Mouse (Mus musculus) adrenal gland, postnatal 36 days (tissue): Measurements from ENCODE around the gene Gm20671. TPM values are rescaled to one million over a fixed set of nuclear protein-coding genes. Genes with fewer than 3 reads are reported as not detected.
"Not testable (repeated sequence)": the region's sequence is repeated elsewhere in the genome, so short reads cannot be mapped to it uniquely, and the experiment has no call there.

Experiments
- DNase-seq, 2 experiments: peaks; one replicate each; pipeline ENCODE4 v3.0.0; 2021; ENCODE audit warnings: mixed read lengths in 1 of 2
- total RNA-seq, 2 experiments: library from RNA; stranded (reverse); gene quantifications; 2 replicates each; pipeline ENCODE4 v1.2.3; 2021

The Gm20671 gene
- total RNA-seq, 2 experiments from 2014 or later: not detected

GRCm38 (mm10) chr5:32785313-32785915 lies 41.5 kb downstream of the Gm20671 start, which contains the start of gene Pisd:
TSS of gene Pisd (minus strand) at chr5:32785646.
- DNase-seq: peak; percentile 97 to 98

GRCm38 (mm10) chr5:32784726-32785125 lies 42.2 kb downstream of the Gm20671 start:
- DNase-seq: no peak

GRCm38 (mm10) chr5:32781596-32781995 lies 45.3 kb downstream of the Gm20671 start:
- no peak for DNase-seq

- DNase-seq: no peak
Measured at GRCm38 (mm10) chr5:32778168-32778567, 48.7 kb downstream of the Gm20671 start.

- no peak for DNase-seq
Measured at GRCm38 (mm10) chr5:32772361-32772760, 54.5 kb downstream of the Gm20671 start.

- DNase-seq: no peak
Measured at GRCm38 (mm10) chr5:32767636-32768373, 59.1 kb downstream of the Gm20671 start.

DNA sequence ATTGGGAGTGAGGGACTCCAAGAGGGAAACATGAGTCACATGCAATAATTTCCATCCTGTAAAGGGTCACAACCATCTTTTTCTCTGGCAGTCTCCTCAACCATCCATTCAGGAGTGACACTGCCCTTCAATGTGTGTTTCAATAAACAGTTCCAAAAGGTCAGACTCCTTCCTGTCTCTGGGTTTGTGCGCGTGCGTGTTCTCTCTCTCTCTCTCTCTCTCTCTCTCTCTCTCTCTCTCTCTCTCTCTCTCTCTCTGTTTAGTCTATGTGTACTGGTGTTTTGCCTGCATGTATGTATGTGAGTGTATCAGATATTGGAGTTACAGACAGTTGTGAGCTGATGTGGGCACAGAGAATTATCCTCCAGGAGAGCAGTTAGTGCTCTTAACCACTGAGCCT lies 59.9 kb downstream of the Gm20671 start:
- no peak for DNase-seq

DNA sequence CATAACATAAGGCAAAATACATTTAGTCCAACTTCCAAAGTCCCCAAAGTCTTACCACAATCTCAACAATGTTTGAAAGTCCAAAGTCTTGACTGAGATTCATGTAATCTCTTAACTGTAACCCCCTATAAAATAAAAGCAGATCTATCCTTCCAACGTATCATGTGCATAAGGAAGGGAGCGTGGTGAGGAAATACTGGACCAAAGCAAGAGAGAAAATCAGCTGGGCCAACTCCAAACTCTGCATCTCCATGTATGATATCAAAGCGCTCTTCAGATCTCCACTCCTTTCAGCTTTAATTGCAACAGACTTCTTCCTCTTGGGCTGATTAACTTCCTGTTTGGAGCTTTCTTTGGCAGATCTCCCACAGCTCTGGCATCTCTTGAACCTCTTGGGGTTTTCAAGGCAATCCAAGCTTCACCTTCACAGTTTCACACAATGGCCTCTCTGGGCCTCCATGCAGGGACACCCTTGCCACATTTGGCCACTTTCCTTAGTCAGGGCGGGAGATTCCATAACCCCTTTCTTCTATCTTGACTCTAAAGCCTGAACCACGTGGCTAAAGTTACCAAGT lies 65.3 kb downstream of the Gm20671 start:
- DNase-seq: peak in 1 of 2 experiments; percentile 52

DNA sequence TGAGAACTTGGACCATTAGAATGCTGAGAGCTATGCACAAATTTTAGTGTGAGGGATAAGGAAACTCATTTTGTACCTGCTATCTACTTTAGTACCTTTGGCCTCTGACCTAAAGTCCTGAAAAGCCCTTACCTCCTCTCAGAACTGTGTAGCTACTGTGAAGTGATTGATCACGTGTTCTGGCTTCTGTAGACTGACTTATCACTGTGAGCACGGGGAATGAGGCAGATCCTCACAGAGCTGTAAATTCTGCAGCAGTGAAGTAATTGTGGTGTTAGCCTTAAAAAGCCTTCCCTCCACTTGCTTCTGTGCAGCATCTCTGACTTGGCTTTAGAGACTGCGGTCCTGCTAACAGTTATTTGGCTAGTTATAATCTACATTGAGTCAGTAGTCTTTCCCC lies 66.1 kb downstream of the Gm20671 start:
- DNase-seq: no peak

DNA sequence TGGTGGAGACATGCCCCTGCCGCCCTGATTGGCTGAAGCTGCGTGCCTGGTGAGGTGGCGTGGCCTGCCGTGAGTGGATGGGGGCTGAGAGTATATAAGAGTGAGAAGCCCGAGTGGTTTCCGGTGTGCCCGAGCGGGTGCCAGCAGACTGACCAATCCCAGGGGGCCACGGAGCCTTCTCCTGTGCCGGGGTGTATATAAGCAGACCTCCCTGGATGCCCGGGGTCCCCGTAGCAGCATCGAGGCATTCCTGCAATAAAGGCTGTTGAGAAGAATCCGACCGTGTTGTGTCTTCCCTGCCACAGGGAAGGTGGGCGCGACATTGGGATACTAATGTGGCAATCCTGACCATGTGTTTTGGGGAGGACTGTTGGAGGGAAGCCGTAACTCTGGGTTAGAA lies 66.6 kb downstream of the Gm20671 start:
- DNase-seq: not testable (repeated sequence)

GRCm38 (mm10) chr5:32759662-32760061 lies 67.2 kb downstream of the Gm20671 start:
- DNase-seq: no peak

GRCm38 (mm10) chr5:32756141-32756540 lies 70.8 kb downstream of the Gm20671 start:
- DNase-seq: no peak

GRCm38 (mm10) chr5:32751736-32752135 lies 75.2 kb downstream of the Gm20671 start:
- DNase-seq: no peak

- no peak for DNase-seq
Measured at GRCm38 (mm10) chr5:32748936-32749335, 78.0 kb downstream of the Gm20671 start.

GRCm38 (mm10) chr5:32747650-32748375 lies 79.1 kb downstream of the Gm20671 start:
- DNase-seq: peak; percentile 51 to 60

DNA sequence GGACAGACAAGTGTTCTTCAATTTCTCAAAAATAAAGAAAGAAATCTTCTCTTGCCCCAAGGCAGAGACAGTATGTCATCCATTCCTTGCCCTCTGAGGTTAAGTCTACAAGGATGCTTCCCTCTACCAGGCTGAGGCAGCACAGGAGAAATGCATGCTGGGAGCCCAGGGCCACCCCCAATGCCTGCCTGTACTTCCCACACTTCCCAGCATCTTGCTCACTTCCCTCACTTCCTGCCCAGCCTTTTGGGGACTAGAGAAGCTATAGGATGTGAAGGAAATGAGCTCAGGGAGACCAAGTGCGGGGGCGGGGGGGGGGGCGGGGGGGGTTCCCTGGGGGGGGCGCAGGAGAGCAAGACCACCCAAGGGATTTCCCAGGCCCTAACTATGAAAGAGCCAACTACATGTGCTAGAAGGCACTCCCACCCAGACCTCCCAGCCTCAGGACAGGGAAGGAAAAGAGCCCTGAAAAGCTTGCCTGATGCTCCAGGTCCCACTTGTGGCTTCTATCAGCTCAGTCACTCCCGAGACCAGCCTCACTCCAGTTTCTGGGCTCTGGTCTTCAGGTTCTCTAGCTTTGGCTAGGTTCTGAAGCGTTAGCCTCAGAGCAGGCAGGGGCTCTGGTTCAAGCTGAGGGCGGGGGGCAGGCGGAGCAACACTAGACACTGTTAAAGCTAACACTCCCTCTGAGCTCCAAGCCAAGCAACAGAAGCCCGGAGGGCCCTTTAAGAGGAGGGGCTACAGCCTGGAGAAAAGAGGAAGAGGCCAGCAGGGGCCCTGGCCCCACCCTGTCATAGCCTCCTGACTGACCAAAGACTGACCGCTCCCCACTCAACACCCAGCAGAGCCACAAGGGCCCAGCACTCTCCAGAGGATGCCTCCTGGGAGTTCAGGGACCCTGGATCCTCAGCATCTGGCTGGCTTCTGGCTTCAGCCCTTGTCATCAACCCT lies 80.9 kb downstream of the Gm20671 start:
- peak; percentile 86 to 88 for DNase-seq

DNA sequence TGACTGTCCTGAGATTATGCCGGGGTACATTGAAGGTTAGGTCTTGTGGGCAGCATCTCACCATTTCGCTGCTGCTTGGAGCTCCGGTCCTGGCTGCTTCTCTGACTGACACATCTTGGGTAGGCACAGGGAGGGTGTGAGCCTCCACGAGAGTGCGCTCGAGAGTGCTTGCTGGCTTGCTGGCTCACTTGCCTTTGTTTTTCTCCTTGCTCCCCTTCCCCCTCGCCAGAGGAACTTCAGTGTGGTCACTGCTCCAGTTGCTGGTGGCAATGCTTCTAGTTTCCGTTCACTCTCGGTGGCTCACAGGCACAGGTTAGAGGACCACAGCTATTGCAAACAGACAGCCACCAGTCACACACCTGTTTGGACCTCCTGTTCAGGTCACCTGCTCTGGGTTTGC lies 84.8 kb downstream of the Gm20671 start:
- peak in 1 of 2 experiments; percentile 16 for DNase-seq

DNA sequence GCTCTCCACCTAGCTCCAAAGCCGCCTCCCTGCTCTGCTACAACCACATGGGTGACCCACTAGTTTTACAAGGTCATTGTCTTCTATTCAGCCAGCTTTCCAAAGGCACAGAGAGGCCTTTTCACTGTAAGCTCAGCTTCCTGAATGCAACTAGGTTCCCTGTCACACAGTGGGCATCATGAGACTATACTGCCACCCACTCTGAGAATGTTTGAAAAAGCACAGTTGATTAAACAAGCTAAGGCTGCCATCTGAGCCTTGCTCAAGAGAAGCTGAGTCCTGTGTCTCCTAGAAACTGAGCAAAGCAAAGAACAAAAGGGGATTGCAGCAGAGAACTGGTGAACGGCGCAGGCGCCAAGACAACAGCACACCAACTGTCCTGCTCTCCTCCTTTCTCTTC lies 85.5 kb downstream of the Gm20671 start:
- DNase-seq: not testable (repeated sequence)

- not testable (repeated sequence) for DNase-seq
Measured at GRCm38 (mm10) chr5:32740850-32741249, 86.1 kb downstream of the Gm20671 start.

GRCm38 (mm10) chr5:32740138-32740537 lies 86.8 kb downstream of the Gm20671 start:
- no peak for DNase-seq

DNA sequence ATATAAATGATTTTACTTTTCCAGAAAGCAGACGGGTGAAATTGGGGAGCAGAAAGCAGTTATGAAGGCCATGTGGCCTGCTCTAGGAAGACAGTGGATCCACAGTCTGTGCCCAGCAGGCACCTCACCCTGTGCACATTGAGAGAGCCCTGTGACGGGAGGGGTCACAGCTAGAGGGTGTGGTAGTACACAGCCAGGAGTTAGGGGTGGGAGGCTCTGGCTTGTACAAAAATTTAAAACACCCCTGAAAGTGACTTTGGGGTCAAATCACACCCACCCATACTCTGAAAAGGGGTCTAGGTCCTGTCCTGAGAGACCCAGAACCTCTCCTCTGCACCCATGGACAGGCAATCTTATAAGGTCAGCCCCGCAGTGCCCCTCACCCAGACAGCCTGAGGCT lies 90.1 kb downstream of the Gm20671 start:
- DNase-seq: not testable (repeated sequence)
